Mouse (Mus musculus): ENCODE results near the gene Rtn4rl1. TPM values are rescaled to one million over a fixed set of nuclear protein-coding genes. Genes with fewer than 3 reads are reported as not detected.

Gene Rtn4rl1
- polyA plus RNA-seq, 1 experiment = 11.1 TPM

GRCm38 (mm10) chr11:75310813-75311212 lies 117.2 kb downstream of the Rtn4rl1 start:
- H3K36me3 ChIP-seq (ENCODE audit: control insufficient read depth, insufficient read depth, low read length) = peaks cover 77% of the 10 kb centered on the region
- WGBS = 97% methylated on average over 8 of the region's 8 CpGs
- TF ChIP-seq CTCF (IDR thresholded peaks at IDR 0.05; ENCODE audit: extremely low read depth, insufficient read depth, insufficient read length, insufficient replicate concordance) (no peak), POLR2A (IDR thresholded peaks at IDR 0.05; ENCODE audit: low read depth, low read length) (no peak)
- DNase-seq (ENCODE audit: low read depth in 1 of 2, low spot score in 2 of 2) = no peak
- H3K27ac ChIP-seq (ENCODE audit: insufficient read depth, low read length) = no peak overlapping the region
- no peaks in the 10 kb centered on the region for H3K4me1 ChIP-seq (ENCODE audit: control insufficient read depth, insufficient read depth, insufficient read length)
- H3K27me3 ChIP-seq (ENCODE audit: control insufficient read depth, insufficient read depth, low read length) = no peaks in the 10 kb centered on the region
- no peak overlapping the region for H3K4me3 ChIP-seq (ENCODE audit: extremely low read depth, insufficient read depth, insufficient read length)

- peaks cover 72% of the 10 kb centered on the region for H3K36me3 ChIP-seq (ENCODE audit: control insufficient read depth, insufficient read depth, low read length)
- no peak for DNase-seq (ENCODE audit: low read depth in 1 of 2, low spot score in 2 of 2)
- H3K27ac ChIP-seq (ENCODE audit: insufficient read depth, low read length) = no peak overlapping the region
- WGBS = 97% methylated on average over 6 of the region's 6 CpGs
- no peaks in the 10 kb centered on the region for H3K27me3 ChIP-seq (ENCODE audit: control insufficient read depth, insufficient read depth, low read length)
- no peak overlapping the region for H3K4me3 ChIP-seq (ENCODE audit: extremely low read depth, insufficient read depth, insufficient read length)
- no peaks in the 10 kb centered on the region for H3K4me1 ChIP-seq (ENCODE audit: control insufficient read depth, insufficient read depth, insufficient read length)
- TF ChIP-seq CTCF (IDR thresholded peaks at IDR 0.05; ENCODE audit: extremely low read depth, insufficient read depth, insufficient read length, insufficient replicate concordance) = no peak
- TF ChIP-seq POLR2A (IDR thresholded peaks at IDR 0.05; ENCODE audit: low read depth, low read length) = no peak
Measured at GRCm38 (mm10) chr11:75311751-75312150, 118.2 kb downstream of the Rtn4rl1 start.

GRCm38 (mm10) chr11:75313834-75314233 lies 120.3 kb downstream of the Rtn4rl1 start:
- Histone ChIP-seq H3K36me3 (ENCODE audit: control insufficient read depth, insufficient read depth, low read length) (peaks cover 64% of the 10 kb centered on the region), H3K27ac (ENCODE audit: insufficient read depth, low read length) (no peak overlapping the region), H3K4me1 (ENCODE audit: control insufficient read depth, insufficient read depth, insufficient read length) (no peaks in the 10 kb centered on the region), H3K27me3 (ENCODE audit: control insufficient read depth, insufficient read depth, low read length) (no peaks in the 10 kb centered on the region), H3K4me3 (ENCODE audit: extremely low read depth, insufficient read depth, insufficient read length) (no peak overlapping the region)
- no peak for TF ChIP-seq POLR2A (IDR thresholded peaks at IDR 0.05; ENCODE audit: low read depth, low read length)
- no peak for TF ChIP-seq CTCF (IDR thresholded peaks at IDR 0.05; ENCODE audit: extremely low read depth, insufficient read depth, insufficient read length, insufficient replicate concordance)
- 87% methylated on average over 8 of the region's 8 CpGs for WGBS
- DNase-seq (ENCODE audit: low read depth in 1 of 2, low spot score in 2 of 2) = no peak

Other genes with a start within 250 kb of the Rtn4rl1 start
- 9.2 and 13.2 TPM in 2 replicates for gene Hic1, start 24.3 kb upstream of the Rtn4rl1 start, polyA plus RNA-seq (2012; rRNA removed)
- gene Ovca2, start 14.9 kb upstream of the Rtn4rl1 start, polyA plus RNA-seq (2012; rRNA removed) = 17.2 and 18.4 TPM in 2 replicates
- gene Dph1, start 2.5 kb upstream of the Rtn4rl1 start, polyA plus RNA-seq (2012; rRNA removed) = 29.2 and 33.3 TPM in 2 replicates
- 23.6 and 26.2 TPM in 2 replicates for gene Rpa1, start 154.5 kb downstream of the Rtn4rl1 start, polyA plus RNA-seq (2012; rRNA removed)
- 4.0 and 4.7 TPM in 2 replicates for gene Smyd4, start 154.7 kb downstream of the Rtn4rl1 start, polyA plus RNA-seq (2012; rRNA removed)
- gene Serpinf1, start 228.9 kb downstream of the Rtn4rl1 start, polyA plus RNA-seq (2012; rRNA removed) = 9.7 and 12.6 TPM in 2 replicates
- 0.25 and 0.75 TPM in 2 replicates for gene Serpinf2, start 245.8 kb downstream of the Rtn4rl1 start, polyA plus RNA-seq (2012; rRNA removed)